Mouse (Mus musculus) kidney, adult 2 months (tissue): ENCODE measurements at regions not wholly inside any gene's neighbourhood (a gene's known extent, or its start where the extent isn't known, plus 50 kb on each side); places are given as distances from the start of the nearest gene placed in this dataset.

Source experiments
- CTCF ChIP-seq: fragments of 200-500 bp; conservative IDR thresholded peaks from 2 replicates; pipeline ENCODE4 v1.5.1; 2011; ENCODE audit warnings: low read depth, mild to moderate bottlenecking, control low read depth, low read length, moderate library complexity, mixed read lengths; ENCODE audit not compliant: insufficient read depth, insufficient read length
- POLR2A ChIP-seq: fragments of 200-500 bp; IDR thresholded peaks from one replicate; pipeline ENCODE4 v1.6.1; 2011; ENCODE audit warnings: low read depth, low read length, control low read depth

- TF ChIP-seq POLR2A (no peak), CTCF (no peak)
These were observed 1257.0 kb upstream of the A1bg start for GRCm38 (mm10) chr15:62179801-62180200.
